Mouse (Mus musculus): Measurements from ENCODE around the gene Ppp1r27. TPM values are rescaled to one million over a fixed set of nuclear protein-coding genes. Genes with fewer than 3 reads are reported as not detected.

The Ppp1r27 gene
- polyA plus RNA-seq, 1 experiment, result not detected

GRCm38 (mm10) chr11:120508290-120508870 is 42.6 kb downstream of the Ppp1r27 start:
- no peak for DNase-seq (ENCODE audit: low read depth in 1 of 2, low spot score in 2 of 2)
- WGBS, result 86% methylated on average over 9 of the region's 9 CpGs
- H3K27ac ChIP-seq (ENCODE audit: insufficient read depth, low read length), result no peak overlapping the region
- no peak overlapping the region for H3K4me3 ChIP-seq (ENCODE audit: extremely low read depth, insufficient read depth, insufficient read length)
- peaks cover 4% of the 10 kb centered on the region; the same call in 1 of the 2 replicates for H3K4me1 ChIP-seq (ENCODE audit: control insufficient read depth, insufficient read depth, insufficient read length)
- no peaks in the 10 kb centered on the region for H3K36me3 ChIP-seq (ENCODE audit: control insufficient read depth, insufficient read depth, low read length)
- TF ChIP-seq CTCF (IDR thresholded peaks at IDR 0.05; ENCODE audit: extremely low read depth, insufficient read depth, insufficient read length, insufficient replicate concordance) (no peak), POLR2A (IDR thresholded peaks at IDR 0.05; ENCODE audit: low read depth, low read length) (no peak)
- H3K27me3 ChIP-seq (ENCODE audit: control insufficient read depth, insufficient read depth, low read length), result no peaks in the 10 kb centered on the region

- no peak for DNase-seq (ENCODE audit: low read depth in 1 of 2, low spot score in 2 of 2)
- WGBS, result 84% methylated on average over 13 of the region's 13 CpGs
- no peak for TF ChIP-seq CTCF (IDR thresholded peaks at IDR 0.05; ENCODE audit: extremely low read depth, insufficient read depth, insufficient read length, insufficient replicate concordance)
- TF ChIP-seq POLR2A (IDR thresholded peaks at IDR 0.05; ENCODE audit: low read depth, low read length), result no peak
- no peak overlapping the region for H3K27ac ChIP-seq (ENCODE audit: insufficient read depth, low read length)
- H3K27me3 ChIP-seq (ENCODE audit: control insufficient read depth, insufficient read depth, low read length), result no peaks in the 10 kb centered on the region
- no peaks in the 10 kb centered on the region for H3K36me3 ChIP-seq (ENCODE audit: control insufficient read depth, insufficient read depth, low read length)
- peaks cover 4% of the 10 kb centered on the region; the same call in 1 of the 2 replicates for H3K4me1 ChIP-seq (ENCODE audit: control insufficient read depth, insufficient read depth, insufficient read length)
- no peak overlapping the region for H3K4me3 ChIP-seq (ENCODE audit: extremely low read depth, insufficient read depth, insufficient read length)
Measured at GRCm38 (mm10) chr11:120507611-120508289, 43.2 kb downstream of the Ppp1r27 start.

- no peak overlapping the region for H3K27ac ChIP-seq (ENCODE audit: insufficient read depth, low read length)
- no peak for DNase-seq (ENCODE audit: low read depth in 1 of 2, low spot score in 2 of 2)
- H3K27me3 ChIP-seq (ENCODE audit: control insufficient read depth, insufficient read depth, low read length), result no peaks in the 10 kb centered on the region
- H3K36me3 ChIP-seq (ENCODE audit: control insufficient read depth, insufficient read depth, low read length), result no peaks in the 10 kb centered on the region
- peaks cover 4% of the 10 kb centered on the region; the same call in 1 of the 2 replicates for H3K4me1 ChIP-seq (ENCODE audit: control insufficient read depth, insufficient read depth, insufficient read length)
- 62% methylated on average over 4 of the region's 4 CpGs for WGBS
- no peak overlapping the region for H3K4me3 ChIP-seq (ENCODE audit: extremely low read depth, insufficient read depth, insufficient read length)
- TF ChIP-seq CTCF (IDR thresholded peaks at IDR 0.05; ENCODE audit: extremely low read depth, insufficient read depth, insufficient read length, insufficient replicate concordance) (peak; percentile 4; the same call in 1 of the 2 replicates), POLR2A (IDR thresholded peaks at IDR 0.05; ENCODE audit: low read depth, low read length) (no peak)
Measured at GRCm38 (mm10) chr11:120506899-120507298, 44.0 kb downstream of the Ppp1r27 start.

GRCm38 (mm10) chr11:120505661-120506060 is 45.3 kb downstream of the Ppp1r27 start:
- no peak for TF ChIP-seq CTCF (IDR thresholded peaks at IDR 0.05; ENCODE audit: extremely low read depth, insufficient read depth, insufficient read length, insufficient replicate concordance)
- no peak for TF ChIP-seq POLR2A (IDR thresholded peaks at IDR 0.05; ENCODE audit: low read depth, low read length)
- no peak for DNase-seq (ENCODE audit: low read depth in 1 of 2, low spot score in 2 of 2)
- H3K4me1 ChIP-seq (ENCODE audit: control insufficient read depth, insufficient read depth, insufficient read length), result no peaks in the 10 kb centered on the region
- H3K36me3 ChIP-seq (ENCODE audit: control insufficient read depth, insufficient read depth, low read length), result no peaks in the 10 kb centered on the region
- WGBS, result 94% methylated on average over 3 of the region's 3 CpGs
- H3K4me3 ChIP-seq (ENCODE audit: extremely low read depth, insufficient read depth, insufficient read length), result no peak overlapping the region
- no peak overlapping the region for H3K27ac ChIP-seq (ENCODE audit: insufficient read depth, low read length)
- H3K27me3 ChIP-seq (ENCODE audit: control insufficient read depth, insufficient read depth, low read length), result no peaks in the 10 kb centered on the region

GRCm38 (mm10) chr11:120501701-120502100 is 49.2 kb downstream of the Ppp1r27 start:
- Histone ChIP-seq H3K27me3 (ENCODE audit: control insufficient read depth, insufficient read depth, low read length) (no peaks in the 10 kb centered on the region), H3K36me3 (ENCODE audit: control insufficient read depth, insufficient read depth, low read length) (no peaks in the 10 kb centered on the region), H3K27ac (ENCODE audit: insufficient read depth, low read length) (no peak overlapping the region), H3K4me3 (ENCODE audit: extremely low read depth, insufficient read depth, insufficient read length) (no peak overlapping the region), H3K4me1 (ENCODE audit: control insufficient read depth, insufficient read depth, insufficient read length) (no peaks in the 10 kb centered on the region)
- TF ChIP-seq POLR2A (IDR thresholded peaks at IDR 0.05; ENCODE audit: low read depth, low read length) (no peak), CTCF (IDR thresholded peaks at IDR 0.05; ENCODE audit: extremely low read depth, insufficient read depth, insufficient read length, insufficient replicate concordance) (no peak)
- 68% methylated on average over 4 of the region's 4 CpGs for WGBS
- no peak for DNase-seq (ENCODE audit: low read depth in 1 of 2, low spot score in 2 of 2)

- no peak for DNase-seq (ENCODE audit: low read depth in 1 of 2, low spot score in 2 of 2)
- H3K36me3 ChIP-seq (ENCODE audit: control insufficient read depth, insufficient read depth, low read length), result no peaks in the 10 kb centered on the region
- WGBS, result 66% methylated on average over 6 of the region's 6 CpGs
- no peak for TF ChIP-seq POLR2A (IDR thresholded peaks at IDR 0.05; ENCODE audit: low read depth, low read length)
- no peak for TF ChIP-seq CTCF (IDR thresholded peaks at IDR 0.05; ENCODE audit: extremely low read depth, insufficient read depth, insufficient read length, insufficient replicate concordance)
- H3K4me1 ChIP-seq (ENCODE audit: control insufficient read depth, insufficient read depth, insufficient read length), result no peaks in the 10 kb centered on the region
- no peak overlapping the region for H3K27ac ChIP-seq (ENCODE audit: insufficient read depth, low read length)
- no peaks in the 10 kb centered on the region for H3K27me3 ChIP-seq (ENCODE audit: control insufficient read depth, insufficient read depth, low read length)
- no peak overlapping the region for H3K4me3 ChIP-seq (ENCODE audit: extremely low read depth, insufficient read depth, insufficient read length)
Measured at GRCm38 (mm10) chr11:120501018-120501417, 49.9 kb downstream of the Ppp1r27 start.

- Histone ChIP-seq H3K4me1 (ENCODE audit: control insufficient read depth, insufficient read depth, insufficient read length) (no peaks in the 10 kb centered on the region), H3K27ac (ENCODE audit: insufficient read depth, low read length) (no peak overlapping the region), H3K4me3 (ENCODE audit: extremely low read depth, insufficient read depth, insufficient read length) (no peak overlapping the region), H3K36me3 (ENCODE audit: control insufficient read depth, insufficient read depth, low read length) (no peaks in the 10 kb centered on the region), H3K27me3 (ENCODE audit: control insufficient read depth, insufficient read depth, low read length) (no peaks in the 10 kb centered on the region)
- WGBS, result 12% methylated on average over 3 of the region's 3 CpGs
- no peak for DNase-seq (ENCODE audit: low read depth in 1 of 2, low spot score in 2 of 2)
- TF ChIP-seq POLR2A (IDR thresholded peaks at IDR 0.05; ENCODE audit: low read depth, low read length), result no peak
Measured at GRCm38 (mm10) chr11:120500357-120500756, 50.6 kb downstream of the Ppp1r27 start.

Other genes with a start within 250 kb of the Ppp1r27 start
- gene Actg1, start 202.6 kb downstream of the Ppp1r27 start, polyA plus RNA-seq (2012; rRNA removed), result 951 and 978 TPM in 2 replicates
- gene Fscn2, start 189.6 kb downstream of the Ppp1r27 start, polyA plus RNA-seq (2012; rRNA removed), result 0.08 TPM in 1 of 2 replicates, not detected in the other
- 36.5 and 53.8 TPM in 2 replicates for gene Faap100, start 172.4 kb downstream of the Ppp1r27 start, polyA plus RNA-seq (2012; rRNA removed)
- 25.3 and 31.0 TPM in 2 replicates for gene Nploc4, start 113.4 kb downstream of the Ppp1r27 start, polyA plus RNA-seq (2012; rRNA removed)
- gene Tspan10, start 108.5 kb downstream of the Ppp1r27 start, polyA plus RNA-seq (2012; rRNA removed), result 7.9 and 9.1 TPM in 2 replicates
- 0.14 and 0.35 TPM in 2 replicates for gene Pde6g, start 97.6 kb downstream of the Ppp1r27 start, polyA plus RNA-seq (2012; rRNA removed)
- gene Oxld1, start 93.1 kb downstream of the Ppp1r27 start, polyA plus RNA-seq (2012; rRNA removed), result 9.1 and 11.0 TPM in 2 replicates
- 11.2 TPM in 2 replicates for gene Ccdc137, start 93.0 kb downstream of the Ppp1r27 start, polyA plus RNA-seq (2012; rRNA removed)
- 13.2 and 14.4 TPM in 2 replicates for gene Arl16, start 83.5 kb downstream of the Ppp1r27 start, polyA plus RNA-seq (2012; rRNA removed)
- gene Mrpl12, start 66.5 kb downstream of the Ppp1r27 start, polyA plus RNA-seq (2012; rRNA removed), result 55.1 and 55.7 TPM in 2 replicates
- gene Slc25a10, start 59.3 kb downstream of the Ppp1r27 start, polyA plus RNA-seq (2012; rRNA removed), result 36.5 and 48.1 TPM in 2 replicates
- gene Gcgr, start 20.4 kb downstream of the Ppp1r27 start, polyA plus RNA-seq (2012; rRNA removed), result 0.30 and 0.36 TPM in 2 replicates
- gene Mcrip1, start 1.4 kb downstream of the Ppp1r27 start, polyA plus RNA-seq (2012; rRNA removed), result 79.9 and 99.4 TPM in 2 replicates
- 76.8 and 79.2 TPM in 2 replicates for gene P4hb, start 22.1 kb upstream of the Ppp1r27 start, polyA plus RNA-seq (2012; rRNA removed)
- 620 and 856 TPM in 2 replicates for gene Arhgdia, start 30.5 kb upstream of the Ppp1r27 start, polyA plus RNA-seq (2012; rRNA removed)
- gene Alyref, start 47.2 kb upstream of the Ppp1r27 start, polyA plus RNA-seq (2012; rRNA removed), result 22.1 and 27.2 TPM in 2 replicates
- gene Anapc11, start 47.3 kb upstream of the Ppp1r27 start, polyA plus RNA-seq (2012; rRNA removed), result 80.1 and 101 TPM in 2 replicates
- 4.4 and 5.5 TPM in 2 replicates for gene Npb, start 57.3 kb upstream of the Ppp1r27 start, polyA plus RNA-seq (2012; rRNA removed)
- 139 and 165 TPM in 2 replicates for gene Pcyt2, start 66.8 kb upstream of the Ppp1r27 start, polyA plus RNA-seq (2012; rRNA removed)
- gene Sirt7, start 74.1 kb upstream of the Ppp1r27 start, polyA plus RNA-seq (2012; rRNA removed), result 119 and 139 TPM in 2 replicates
- 29.9 and 31.3 TPM in 2 replicates for gene Mafg, start 82.5 kb upstream of the Ppp1r27 start, polyA plus RNA-seq (2012; rRNA removed)
- gene Pycr1, start 92.6 kb upstream of the Ppp1r27 start, polyA plus RNA-seq (2012; rRNA removed), result 7.5 and 8.7 TPM in 2 replicates
- 0.83 and 1.5 TPM in 2 replicates for gene Myadml2, start 97.0 kb upstream of the Ppp1r27 start, polyA plus RNA-seq (2012; rRNA removed)
- gene Notum, start 110.0 kb upstream of the Ppp1r27 start, polyA plus RNA-seq (2012; rRNA removed), result 0.08 and 0.38 TPM in 2 replicates
- 84.5 and 89.1 TPM in 2 replicates for gene Aspscr1, start 121.8 kb upstream of the Ppp1r27 start, polyA plus RNA-seq (2012; rRNA removed)
- 44.1 and 52.2 TPM in 2 replicates for gene Cenpx, start 162.6 kb upstream of the Ppp1r27 start, polyA plus RNA-seq (2012; rRNA removed)
- gene Lrrc45, start 162.8 kb upstream of the Ppp1r27 start, polyA plus RNA-seq (2012; rRNA removed), result 33.5 and 34.9 TPM in 2 replicates
- gene Rac3, start 170.3 kb upstream of the Ppp1r27 start, polyA plus RNA-seq (2012; rRNA removed), result 3.0 and 4.9 TPM in 2 replicates
- 39.1 and 49.3 TPM in 2 replicates for gene Dcxr, start 176.1 kb upstream of the Ppp1r27 start, polyA plus RNA-seq (2012; rRNA removed)
- gene Cbr2, start 181.0 kb upstream of the Ppp1r27 start, polyA plus RNA-seq (2012; rRNA removed), result 5.3 and 5.8 TPM in 2 replicates
- 0.67 and 0.84 TPM in 2 replicates for gene Hmga1b, start 211.7 kb upstream of the Ppp1r27 start, polyA plus RNA-seq (2012; rRNA removed)
- 27.5 and 32.9 TPM in 2 replicates for gene Rfng, start 233.1 kb upstream of the Ppp1r27 start, polyA plus RNA-seq (2012; rRNA removed)
- gene Gps1, start 233.1 kb upstream of the Ppp1r27 start, polyA plus RNA-seq (2012; rRNA removed), result 84.9 and 88.9 TPM in 2 replicates
- gene Dus1l, start 245.3 kb upstream of the Ppp1r27 start, polyA plus RNA-seq (2012; rRNA removed), result 35.0 and 39.4 TPM in 2 replicates